Mouse (Mus musculus) telencephalon, adult 2 months (tissue): Measurements from ENCODE around the gene Opn1mw.
"Not testable (repeated sequence)": the region's sequence is repeated elsewhere in the genome, so short reads cannot be mapped to it uniquely, and the experiment has no call there.

Experiments
- DNase-seq: peaks from one replicate; pipeline ENCODE4 v3.0.0-alpha.2; 2011; ENCODE audit warnings: low read depth, low spot score

Opn1mw gene

DNA sequence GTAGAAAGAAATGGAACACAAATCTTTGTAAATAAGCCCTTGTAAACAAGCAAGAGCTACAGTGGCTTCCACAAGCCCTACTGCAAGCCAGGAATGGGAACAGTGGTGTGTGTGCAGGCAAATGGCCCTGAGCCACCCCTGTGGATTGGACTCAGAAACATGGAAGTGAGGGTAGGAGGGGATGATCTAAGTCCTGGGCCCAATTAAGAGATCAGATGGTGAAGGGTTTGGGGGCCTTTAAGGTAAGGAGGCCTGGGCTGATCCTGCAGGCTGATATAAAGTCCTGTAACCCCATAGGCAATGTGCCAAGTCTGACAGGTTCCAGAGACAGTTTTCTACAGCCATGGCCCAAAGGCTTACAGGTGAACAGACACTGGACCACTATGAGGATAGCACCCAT, at the start of gene Opn1mw:
Gene Opn1mw (plus strand): TSS at position 301 of the 400 bp plus-strand sequence.
- DNase-seq = no peak

DNA sequence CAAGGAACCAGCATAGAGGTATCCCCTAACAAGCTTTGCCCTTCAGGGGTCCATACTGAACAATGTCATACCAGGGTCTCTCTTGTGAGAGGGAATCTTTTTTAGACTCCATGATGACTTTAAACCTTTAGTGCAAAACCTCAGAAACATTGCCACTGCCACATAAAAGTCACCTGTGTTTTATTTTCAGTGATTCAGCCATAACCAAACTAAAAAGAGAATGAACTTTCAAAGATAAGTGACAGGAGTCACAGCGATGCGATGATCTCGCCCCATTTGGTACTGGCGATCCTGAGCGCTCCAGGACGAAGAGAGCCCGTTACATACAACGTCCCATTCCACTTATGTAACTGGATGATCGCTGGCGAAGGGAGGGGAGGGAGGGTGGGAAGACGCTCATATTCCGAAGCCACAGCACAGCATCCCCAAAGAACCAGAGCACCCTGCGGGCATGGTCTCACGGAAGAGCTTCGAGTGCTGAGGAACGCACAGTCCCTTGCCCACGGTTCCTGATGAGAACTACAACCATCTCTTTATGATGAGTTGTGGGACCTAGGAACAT, 42.9 kb upstream of the Opn1mw start:
- DNase-seq = no peak

DNA sequence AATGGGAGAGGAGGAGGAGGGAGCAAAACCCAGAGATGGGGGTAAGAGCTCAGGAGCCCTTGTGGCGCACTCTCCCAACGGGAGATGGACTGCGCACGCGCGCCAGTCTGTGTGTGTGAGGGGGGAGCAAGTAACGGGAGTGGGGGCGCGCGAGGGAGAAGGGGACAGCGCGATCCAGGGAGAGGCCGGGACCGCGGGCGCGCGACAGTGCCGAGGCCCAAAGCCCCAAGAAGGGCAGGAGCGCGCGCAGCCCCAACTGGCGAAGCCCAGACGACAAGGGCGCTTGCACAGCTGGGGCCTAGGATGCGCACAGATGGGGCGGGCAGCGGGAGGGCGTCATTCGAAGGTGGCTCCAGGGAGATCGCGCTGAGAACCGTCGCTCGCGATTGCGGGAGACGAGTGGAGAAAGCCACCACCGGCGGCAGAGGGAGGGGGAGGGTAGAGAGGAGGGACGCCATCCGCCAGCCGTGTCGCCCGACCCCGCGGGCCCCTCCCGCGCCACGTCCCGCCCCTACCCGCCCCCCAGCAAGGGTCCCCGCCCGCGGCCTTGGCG, 42.2 kb upstream of the Opn1mw start:
- peak; percentile 81 for DNase-seq

DNA sequence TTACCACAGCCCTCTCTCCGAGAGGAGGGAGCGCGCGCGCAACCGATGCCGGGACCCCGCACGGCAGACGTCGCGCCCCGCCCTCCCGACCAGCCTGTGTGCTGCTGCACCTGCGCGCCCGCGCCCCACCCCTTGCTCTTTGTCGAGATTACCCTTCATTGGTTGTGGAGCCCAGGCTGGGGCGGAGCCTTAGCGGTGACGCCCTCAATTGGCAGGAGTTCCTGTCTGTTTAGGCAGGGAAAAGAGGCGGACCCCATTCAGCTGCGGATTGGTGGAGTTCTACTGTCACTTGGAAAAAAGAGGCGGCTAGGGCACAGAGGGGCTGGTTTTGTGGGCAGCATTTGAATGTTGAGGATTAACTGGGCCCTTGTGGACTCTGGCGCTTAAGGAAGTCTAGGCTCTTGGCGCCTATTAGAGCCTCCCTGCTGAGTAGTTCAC, 41.6 kb upstream of the Opn1mw start:
- peak; percentile 96 for DNase-seq

DNA sequence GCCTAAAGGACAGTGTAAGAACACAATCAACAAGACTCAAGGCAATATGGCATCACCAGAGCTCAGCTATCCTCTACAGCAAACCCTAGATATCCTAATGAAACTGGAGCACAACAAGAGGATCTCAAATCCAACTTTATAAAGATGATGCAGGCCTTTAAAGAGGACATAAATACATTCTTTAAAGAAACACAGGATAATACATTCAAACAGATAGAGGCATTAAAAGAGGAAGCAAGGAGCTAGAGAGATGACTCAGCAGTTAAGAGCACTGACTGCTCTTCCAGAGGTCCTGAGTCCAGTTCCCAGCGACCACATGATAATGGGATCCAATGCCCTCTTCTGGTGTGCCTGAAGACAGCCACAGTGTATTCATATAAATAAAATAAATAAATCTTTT, 32.1 kb upstream of the Opn1mw start:
- DNase-seq = no peak

DNA sequence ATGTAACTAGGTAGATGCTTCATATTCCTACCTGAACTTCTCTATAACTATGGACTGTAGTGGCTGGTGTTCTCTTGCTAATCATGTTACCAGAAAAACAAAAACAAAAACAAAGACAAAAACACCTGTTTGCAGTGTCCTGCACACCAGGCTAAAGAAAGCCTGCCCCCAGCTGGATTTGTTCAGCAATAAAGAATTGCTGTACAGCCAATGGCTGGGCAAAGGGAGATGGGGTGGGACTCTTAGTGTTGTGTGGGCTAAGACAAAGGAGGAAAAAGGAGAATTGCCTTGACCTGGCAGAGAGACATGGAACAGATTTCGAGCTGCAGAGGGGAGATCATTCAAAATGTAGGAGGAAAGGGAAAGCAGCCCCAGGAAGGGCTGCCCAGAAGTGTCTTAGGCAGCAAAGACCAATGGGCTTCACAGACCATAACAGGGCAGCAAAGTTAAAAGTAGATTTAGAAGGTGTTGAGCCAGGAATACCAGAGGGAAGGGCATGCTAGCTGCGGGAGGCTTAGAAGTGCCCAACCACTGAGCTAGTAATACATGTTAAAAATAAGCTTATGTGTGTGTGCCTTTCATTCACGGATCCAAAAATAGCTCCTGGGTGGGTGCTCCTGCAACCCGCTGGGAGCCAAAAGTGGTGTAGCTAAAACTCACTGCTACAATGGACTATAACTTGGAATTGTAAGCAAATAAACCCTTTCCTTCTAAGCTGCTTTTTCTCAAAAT, 23.6 kb upstream of the Opn1mw start:
- no peak for DNase-seq

DNA sequence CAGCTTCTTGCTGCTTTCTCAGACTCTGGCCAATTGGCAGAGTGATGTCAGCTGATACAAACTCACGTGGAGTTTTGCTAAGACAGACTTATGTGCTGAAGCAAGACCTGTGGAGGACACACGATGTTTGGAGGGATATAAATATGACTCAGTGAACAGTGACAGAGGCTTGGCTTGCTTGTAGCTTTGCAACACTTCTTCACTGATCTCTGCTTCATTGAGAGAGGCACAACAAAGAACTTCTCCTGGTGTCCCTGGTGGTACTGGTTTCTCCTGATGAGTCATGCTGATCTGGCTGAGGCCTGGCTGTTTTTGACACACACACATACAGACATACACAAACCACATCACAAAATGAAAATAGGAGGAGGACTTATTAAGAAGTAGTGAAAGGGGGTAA, 21.3 kb upstream of the Opn1mw start:
- no peak for DNase-seq

DNA sequence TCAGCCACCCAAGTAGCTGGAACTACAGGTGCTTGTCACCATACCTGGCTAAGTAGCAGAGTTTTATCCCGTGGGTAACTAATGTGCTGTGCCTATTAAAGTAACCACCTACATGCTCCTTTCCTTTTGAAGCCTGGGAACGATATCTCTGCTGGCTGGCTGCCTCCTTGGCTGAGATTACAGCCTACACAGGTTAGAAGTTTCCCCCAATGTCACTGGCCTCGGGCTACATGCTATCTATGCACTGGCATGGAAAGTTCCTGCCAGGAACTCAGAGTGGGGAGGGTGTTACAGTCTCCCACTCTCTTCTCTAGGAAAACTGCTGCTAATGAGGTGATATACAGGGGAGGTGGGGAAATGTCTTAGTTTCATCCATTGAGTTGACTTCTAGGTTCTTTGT, 18.5 kb upstream of the Opn1mw start:
- DNase-seq = no peak

DNA sequence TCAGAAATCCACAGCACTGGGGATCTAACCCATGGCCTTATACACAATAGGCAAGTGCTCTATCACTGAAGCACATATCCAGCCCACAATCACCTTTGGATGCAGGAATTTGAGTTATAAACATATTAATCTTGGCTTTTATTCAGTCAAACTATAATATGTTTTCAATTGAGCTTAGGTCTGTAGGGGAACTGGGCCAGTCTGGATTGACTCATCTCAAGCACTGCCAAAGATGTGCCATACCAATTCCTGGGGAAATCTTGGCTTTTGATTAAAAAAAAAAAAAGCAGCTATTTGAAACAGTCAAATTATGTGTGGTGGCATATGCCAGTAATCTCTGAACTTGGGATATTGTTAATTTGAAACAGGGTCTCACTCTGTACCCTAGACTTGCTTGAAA, 13.2 kb upstream of the Opn1mw start:
- DNase-seq = no peak

DNA sequence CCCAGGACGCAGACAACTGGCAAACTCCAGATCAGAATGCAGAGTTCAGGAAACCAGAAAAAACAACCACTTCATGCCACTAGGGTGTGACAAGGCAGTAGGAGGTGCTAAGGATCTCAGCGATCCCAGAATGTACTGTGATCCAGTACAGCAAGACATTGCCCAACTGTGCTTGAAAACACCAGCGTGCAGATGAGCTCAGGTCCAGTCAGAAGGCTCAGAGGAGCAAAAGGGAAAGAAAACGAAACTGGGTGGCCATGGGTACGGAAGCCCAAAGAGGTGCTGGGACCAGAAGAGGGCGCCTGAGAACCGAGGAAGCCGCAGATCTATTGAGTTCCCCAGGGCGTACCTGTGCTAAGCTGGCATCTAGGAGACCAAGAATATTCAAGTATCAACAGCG, 11.8 kb upstream of the Opn1mw start:
- DNase-seq = peak; percentile 38

DNA sequence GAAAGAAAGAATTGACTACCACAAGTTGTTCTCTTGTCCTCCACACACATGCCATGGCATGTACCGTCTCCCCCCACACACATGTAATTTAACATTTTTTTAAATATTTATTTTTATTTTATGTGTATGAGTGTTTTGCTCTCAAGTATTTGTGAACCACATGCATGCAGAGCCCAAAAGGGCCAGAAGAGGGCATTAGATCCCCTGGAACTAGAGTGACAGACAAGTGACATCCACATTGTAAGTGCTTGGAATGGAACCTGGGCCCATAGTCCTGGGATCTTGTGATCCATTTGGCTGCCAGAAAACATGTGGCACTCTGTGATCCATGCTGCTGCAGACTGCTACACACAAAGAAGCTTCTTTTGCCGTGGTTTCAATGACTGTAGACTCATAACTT, 2.3 kb upstream of the Opn1mw start:
- no peak for DNase-seq

DNA sequence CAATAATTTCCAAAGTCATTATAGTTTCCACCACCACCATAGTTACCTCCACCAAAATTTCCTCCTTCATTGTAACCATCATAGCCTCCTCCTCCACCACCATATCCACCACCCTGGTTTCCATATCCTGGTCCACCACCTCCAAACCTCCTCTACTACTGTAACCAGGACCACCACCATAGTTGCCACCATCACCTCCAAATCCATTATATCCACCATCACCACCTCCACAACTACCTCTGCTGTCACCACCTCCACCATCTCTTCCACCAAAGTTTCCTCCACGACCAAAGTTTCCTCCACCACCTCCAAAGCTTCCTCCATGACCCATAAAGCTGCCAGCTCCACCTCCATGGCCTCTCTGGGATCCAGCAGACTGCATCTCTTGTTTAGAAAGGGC, 8.0 kb downstream of the Opn1mw start, which contains the start of gene Mecp2:
Gene Mecp2 (minus strand): TSS at position 101 of the 400 bp plus-strand sequence.
- DNase-seq = not testable (repeated sequence)

DNA sequence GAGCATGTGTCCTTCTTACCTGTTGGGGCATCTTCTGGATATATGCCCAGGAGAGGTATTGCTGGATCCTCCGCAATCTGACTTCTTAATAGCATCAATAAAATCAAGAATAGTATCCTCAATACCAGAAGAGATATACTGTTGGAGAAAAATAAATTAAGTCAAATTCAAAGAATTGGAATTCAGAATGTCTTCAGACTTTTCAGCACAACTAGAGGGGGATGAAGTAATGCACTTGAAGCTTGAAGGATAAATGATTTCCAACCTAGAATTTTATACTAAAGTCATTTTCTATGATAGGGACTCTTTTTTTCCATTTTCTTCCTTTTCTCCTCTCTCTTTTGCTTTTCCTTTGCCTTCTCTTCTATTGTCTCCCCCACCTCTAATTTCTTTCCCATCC, 40.5 kb downstream of the Opn1mw start, which contains the start of gene Tex28:
Gene Tex28 (minus strand): TSS at position 101 of the 400 bp plus-strand sequence.
- no peak for DNase-seq

DNA sequence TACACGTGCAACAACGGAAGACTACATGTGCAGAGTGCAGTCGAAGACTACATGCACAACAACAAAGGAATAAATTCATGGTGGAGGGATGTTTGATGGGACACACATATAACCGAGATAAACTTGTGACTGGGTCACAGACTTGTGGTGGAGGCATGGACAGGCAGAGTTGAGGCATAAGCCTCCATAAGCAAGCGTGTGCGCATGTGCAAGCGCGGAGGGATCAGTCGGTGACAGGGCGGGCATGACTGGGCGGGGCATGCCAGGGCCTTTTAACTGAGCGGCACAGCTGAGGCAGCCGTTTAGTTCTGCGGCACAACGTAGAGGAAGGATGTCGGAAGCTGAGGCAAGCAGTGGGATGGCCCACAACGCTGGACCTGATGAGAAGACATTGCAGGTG, 49.7 kb downstream of the Opn1mw start, which contains the start of gene Tktl1:
Gene Tktl1 (plus strand): TSS at position 301 of the 400 bp plus-strand sequence.
- no peak for DNase-seq
